Mouse (Mus musculus): ENCODE results near the gene Dyrk3. TPM values are rescaled to one million over a fixed set of nuclear protein-coding genes. Genes with fewer than 3 reads are reported as not detected.
"Not testable (repeated sequence)": the region's sequence is repeated elsewhere in the genome, so short reads cannot be mapped to it uniquely, and the experiment has no call there.

Dyrk3 gene
- polyA plus RNA-seq, 1 experiment = not detected

DNA sequence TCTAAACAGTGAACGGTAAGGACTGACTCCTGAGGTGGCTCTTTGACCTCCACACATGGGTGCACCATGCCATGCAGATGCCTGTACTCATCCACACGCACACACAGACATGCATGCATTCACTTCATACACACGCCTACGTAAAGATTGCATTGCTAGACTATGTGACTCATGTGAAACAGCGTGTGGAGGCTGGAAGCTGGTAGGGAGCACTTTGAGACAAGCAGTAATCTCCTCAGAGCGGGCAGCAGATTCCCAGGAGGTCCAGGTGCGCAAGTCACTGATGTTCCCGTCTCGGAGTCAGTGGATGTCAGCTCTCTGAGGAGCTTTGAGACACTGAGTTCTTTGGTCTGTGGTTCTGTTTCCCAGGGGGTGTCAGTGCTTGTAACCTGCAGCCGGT lies 29.5 kb upstream of the Dyrk3 start:
- 74% methylated on average over 10 of the region's 10 CpGs for WGBS
- Histone ChIP-seq H3K4me3 (ENCODE audit: insufficient read depth, low read depth, low read length) (no peak overlapping the region), H3K4me1 (ENCODE audit: control insufficient read depth, insufficient read depth, low read length) (no peaks in the 10 kb centered on the region), H3K27ac (ENCODE audit: insufficient read depth, low read depth, low read length) (no peak overlapping the region)
- TF ChIP-seq POLR2A (IDR thresholded peaks at IDR 0.05; ENCODE audit: insufficient read depth, low read depth, low read length) (no peak), CTCF (IDR thresholded peaks at IDR 0.05; ENCODE audit: insufficient read depth, low read depth, low read length) (no peak)

GRCm38 (mm10) chr1:131164427-131164826 lies 26.3 kb upstream of the Dyrk3 start:
- H3K4me3 ChIP-seq (ENCODE audit: insufficient read depth, low read depth, low read length) = no peak overlapping the region
- H3K4me1 ChIP-seq (ENCODE audit: control insufficient read depth, insufficient read depth, low read length) = no peaks in the 10 kb centered on the region
- no peak for TF ChIP-seq POLR2A (IDR thresholded peaks at IDR 0.05; ENCODE audit: insufficient read depth, low read depth, low read length)
- TF ChIP-seq CTCF (IDR thresholded peaks at IDR 0.05; ENCODE audit: insufficient read depth, low read depth, low read length) = no peak
- WGBS = 89% methylated on average over 6 of the region's 6 CpGs
- H3K27ac ChIP-seq (ENCODE audit: insufficient read depth, low read depth, low read length) = no peak overlapping the region

DNA sequence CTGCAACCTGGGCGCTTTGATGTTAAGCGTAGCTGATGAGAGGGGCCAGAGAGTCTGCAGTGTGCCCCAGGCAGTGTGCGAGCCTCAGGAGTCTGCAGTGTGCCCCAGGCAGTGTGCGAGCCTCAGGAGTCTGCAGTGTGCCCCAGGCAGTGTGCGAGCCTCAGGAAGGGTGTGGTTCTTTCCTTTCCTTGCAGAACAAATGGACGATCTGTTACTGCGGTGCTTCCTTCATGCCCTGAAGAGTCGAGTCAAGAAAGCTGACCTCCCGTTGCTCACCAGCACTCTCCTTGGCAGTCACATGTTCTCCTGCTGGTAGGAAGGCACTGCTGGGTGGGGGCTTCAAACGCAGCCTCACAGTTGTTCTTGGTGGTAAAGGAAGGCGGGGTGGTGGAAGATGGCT lies 23.0 kb upstream of the Dyrk3 start:
- H3K27ac ChIP-seq (ENCODE audit: insufficient read depth, low read depth, low read length) = no peak overlapping the region
- H3K4me3 ChIP-seq (ENCODE audit: insufficient read depth, low read depth, low read length) = no peak overlapping the region
- TF ChIP-seq POLR2A (IDR thresholded peaks at IDR 0.05; ENCODE audit: insufficient read depth, low read depth, low read length) (no peak), CTCF (IDR thresholded peaks at IDR 0.05; ENCODE audit: insufficient read depth, low read depth, low read length) (no peak)
- H3K4me1 ChIP-seq (ENCODE audit: control insufficient read depth, insufficient read depth, low read length) = no peaks in the 10 kb centered on the region
- WGBS = 89% methylated on average over 11 of the region's 11 CpGs

DNA sequence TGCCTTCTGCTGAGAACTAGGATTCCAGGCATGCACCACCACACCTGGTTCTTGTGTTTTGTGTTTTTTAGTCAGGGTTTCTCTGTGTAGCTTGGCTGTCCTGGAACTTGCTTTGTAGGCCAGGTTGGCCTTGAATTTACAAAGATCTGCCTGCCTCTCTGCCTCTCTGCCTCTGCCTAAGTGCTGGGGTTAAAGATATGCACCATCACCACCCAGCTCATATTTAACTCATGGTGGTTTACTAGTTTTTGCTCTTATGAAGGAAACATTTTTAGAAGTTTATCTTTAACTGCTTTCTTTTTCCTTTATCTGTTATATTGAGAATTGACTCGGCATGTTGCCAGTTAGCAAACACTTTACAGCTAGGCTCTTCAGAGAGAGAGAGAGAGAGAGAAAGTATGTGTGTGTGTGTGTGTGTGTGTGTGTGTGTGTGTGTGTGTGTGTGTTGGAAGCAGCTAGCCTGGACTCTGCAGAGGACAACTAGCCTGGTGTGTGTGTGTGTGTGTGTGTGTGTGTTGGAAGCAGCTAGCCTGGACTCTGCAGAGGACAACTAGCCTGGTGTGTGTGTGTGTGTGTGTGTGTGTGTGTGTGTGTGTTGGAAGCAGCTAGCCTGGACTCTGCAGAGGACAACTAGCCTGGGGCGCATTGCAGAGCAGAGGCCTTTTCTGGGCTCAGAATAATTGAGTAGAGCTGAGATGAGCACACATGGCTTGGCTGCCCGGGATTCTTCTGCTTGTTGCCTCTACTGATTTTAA lies 21.6 kb upstream of the Dyrk3 start:
- not testable (repeated sequence) for H3K4me1 ChIP-seq (ENCODE audit: control insufficient read depth, insufficient read depth, low read length); H3K27ac ChIP-seq (ENCODE audit: insufficient read depth, low read depth, low read length); H3K4me3 ChIP-seq (ENCODE audit: insufficient read depth, low read depth, low read length)
- 95% methylated on average over 3 of the region's 3 CpGs for WGBS

DNA sequence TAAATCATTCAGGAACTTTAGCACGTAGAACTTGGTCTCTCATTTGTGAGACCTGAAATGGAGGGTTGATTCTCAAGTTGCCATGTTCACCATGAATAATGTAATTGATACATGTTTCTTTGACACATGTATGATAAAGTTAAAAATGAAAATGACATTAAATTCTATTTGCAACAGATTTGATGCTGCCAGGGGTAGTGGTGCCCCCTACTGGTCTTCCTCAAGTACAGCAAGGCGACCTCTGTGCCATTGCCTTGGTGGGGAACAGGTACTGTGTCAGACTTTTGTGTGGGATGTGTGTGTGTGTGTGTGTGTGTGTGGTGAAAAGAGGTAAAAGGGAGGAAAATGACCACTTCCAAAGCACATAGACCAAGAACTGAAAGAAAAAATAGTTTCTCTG lies 17.3 kb upstream of the Dyrk3 start:
- Histone ChIP-seq H3K27ac (ENCODE audit: insufficient read depth, low read depth, low read length) (no peak overlapping the region), H3K4me3 (ENCODE audit: insufficient read depth, low read depth, low read length) (no peak overlapping the region), H3K4me1 (ENCODE audit: control insufficient read depth, insufficient read depth, low read length) (peaks cover 2% of the 10 kb centered on the region; the same call in 1 of the 2 replicates)
- TF ChIP-seq POLR2A (IDR thresholded peaks at IDR 0.05; ENCODE audit: insufficient read depth, low read depth, low read length) = no peak
- TF ChIP-seq CTCF (IDR thresholded peaks at IDR 0.05; ENCODE audit: insufficient read depth, low read depth, low read length) = no peak
- WGBS = 61% methylated on average over 2 of the region's 2 CpGs

DNA sequence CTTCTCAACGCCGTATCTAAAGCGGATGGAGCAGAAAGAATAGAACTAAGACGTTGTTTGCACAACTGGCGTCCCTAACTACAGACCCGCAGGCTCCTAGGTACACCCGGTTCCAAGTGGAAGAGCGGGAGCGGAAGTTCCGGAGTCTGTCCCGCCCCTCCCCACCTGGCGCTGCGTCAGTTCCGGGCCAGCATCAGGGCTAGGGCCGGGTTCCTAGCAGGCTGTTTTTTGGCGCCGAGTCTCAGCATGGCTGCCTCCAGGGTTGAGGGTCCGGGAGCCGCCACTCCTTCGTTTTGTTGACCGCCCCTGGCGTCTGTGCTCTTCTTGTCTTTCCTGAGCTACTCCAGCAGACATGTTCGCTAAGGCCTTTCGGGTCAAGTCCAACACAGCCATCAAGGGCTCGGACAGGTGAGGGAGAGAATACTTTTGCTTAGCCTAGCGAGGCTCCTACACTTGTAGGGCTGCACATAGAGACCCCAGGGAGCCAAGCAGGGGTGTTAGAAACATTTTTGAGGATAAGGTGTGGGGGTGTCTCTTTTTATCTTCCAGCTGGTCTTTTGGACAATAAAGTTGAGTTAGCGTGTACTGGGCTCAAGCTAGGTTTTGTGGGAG lies 15.0 kb upstream of the Dyrk3 start, which contains the start of gene Eif2d:
TSS of gene Eif2d (plus strand) at position 164 of the 612 bp plus-strand sequence.
- Histone ChIP-seq H3K27ac (ENCODE audit: insufficient read depth, low read depth, low read length) (peak within 1 kb of the TSS; percentile 36; the same call in 1 of the 2 replicates), H3K4me1 (ENCODE audit: control insufficient read depth, insufficient read depth, low read length) (peaks cover 2% of the 10 kb centered on the region; the same call in 1 of the 2 replicates), H3K4me3 (ENCODE audit: insufficient read depth, low read depth, low read length) (peak within 1 kb of the TSS; percentile 99)
- TF ChIP-seq POLR2A (IDR thresholded peaks at IDR 0.05; ENCODE audit: insufficient read depth, low read depth, low read length) = peak; percentile 71
- no peak for TF ChIP-seq CTCF (IDR thresholded peaks at IDR 0.05; ENCODE audit: insufficient read depth, low read depth, low read length)
- WGBS = under 1% methylated on average over 27 of the region's 27 CpGs

- WGBS = 95% methylated on average over 1 of the region's 1 CpGs
- Histone ChIP-seq H3K27ac (ENCODE audit: insufficient read depth, low read depth, low read length) (no peak overlapping the region), H3K4me3 (ENCODE audit: insufficient read depth, low read depth, low read length) (no peak overlapping the region), H3K4me1 (ENCODE audit: control insufficient read depth, insufficient read depth, low read length) (peaks cover 2% of the 10 kb centered on the region; the same call in 1 of the 2 replicates)
- TF ChIP-seq CTCF (IDR thresholded peaks at IDR 0.05; ENCODE audit: insufficient read depth, low read depth, low read length) (no peak), POLR2A (IDR thresholded peaks at IDR 0.05; ENCODE audit: insufficient read depth, low read depth, low read length) (no peak)
Measured at GRCm38 (mm10) chr1:131149496-131149895, 11.4 kb upstream of the Dyrk3 start.

GRCm38 (mm10) chr1:131146181-131146614 lies 8.1 kb upstream of the Dyrk3 start:
- TF ChIP-seq POLR2A (IDR thresholded peaks at IDR 0.05; ENCODE audit: insufficient read depth, low read depth, low read length) (no peak), CTCF (IDR thresholded peaks at IDR 0.05; ENCODE audit: insufficient read depth, low read depth, low read length) (no peak)
- H3K4me3 ChIP-seq (ENCODE audit: insufficient read depth, low read depth, low read length) = no peak overlapping the region
- WGBS = 77% methylated on average over 3 of the region's 3 CpGs
- H3K4me1 ChIP-seq (ENCODE audit: control insufficient read depth, insufficient read depth, low read length) = no peaks in the 10 kb centered on the region
- H3K27ac ChIP-seq (ENCODE audit: insufficient read depth, low read depth, low read length) = no peak overlapping the region

- not testable (repeated sequence) for H3K4me1 ChIP-seq (ENCODE audit: control insufficient read depth, insufficient read depth, low read length); H3K4me3 ChIP-seq (ENCODE audit: insufficient read depth, low read depth, low read length); H3K27ac ChIP-seq (ENCODE audit: insufficient read depth, low read depth, low read length)
- WGBS = 94% methylated on average over 3 of the region's 3 CpGs
Measured at GRCm38 (mm10) chr1:131145222-131145621, 7.1 kb upstream of the Dyrk3 start.
